Comparison of ENCODE assay signal across 9 mouse cellular contexts in the genomic region with DNA sequence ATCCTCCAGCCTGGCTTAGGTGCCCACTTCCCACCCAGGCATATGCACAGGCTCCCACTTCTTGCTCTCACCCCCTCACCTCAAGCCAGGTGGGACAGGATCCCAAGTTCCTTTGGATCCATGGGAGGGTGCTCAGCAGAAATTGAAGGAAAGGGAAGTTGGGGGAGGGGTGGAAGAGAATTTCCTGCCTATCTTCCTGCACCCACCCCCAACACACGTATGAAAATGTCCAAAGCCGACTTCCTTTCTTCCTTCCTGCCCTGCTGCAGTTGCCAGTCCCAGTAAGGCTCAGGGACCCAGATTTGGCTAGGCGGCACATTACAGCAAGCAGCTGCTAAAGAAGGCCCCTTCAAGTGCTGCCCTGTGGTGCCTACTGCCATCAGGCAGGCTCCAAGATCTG. TPM values are rescaled to one million over a fixed set of nuclear protein-coding genes. Genes with fewer than 3 reads are reported as not detected.
A peak's percentile ranks its signal among the peaks of the same experiment; 100 is the strongest.
DNase-seq lines count a peak whose midpoint lies in the region; ATAC-seq lines count a peak whose summit lies in the region.
"Had no signal": no experiment of that assay in that cellular context is flagged by ENCODE, and none has a peak within 500 bp of the region (broad histone marks: within the 10 kb centered on the region; RNA-seq: fewer than 3 reads in every experiment).

No protein-coding gene starts in this region.

- H3K4me1 ChIP-seq in liver, embryonic 15.5 days (replicated peaks), result peaks cover 8% of the 10 kb centered on the region
- H3K4me1 ChIP-seq in heart, embryonic 16.5 days (ENCODE audit: control insufficient read depth, insufficient read depth, low read length), result peaks cover 6% of the 10 kb centered on the region; the same call in 1 of the 2 replicates
- peaks cover 37% of the 10 kb centered on the region for H3K4me1 ChIP-seq in neural tube, embryonic 14.5 days (ENCODE audit: control insufficient read depth, insufficient read depth, low read length)

- peaks cover 66% of the 10 kb centered on the region for H3K27me3 ChIP-seq in liver, embryonic 15.5 days
- peaks cover 36% of the 10 kb centered on the region for H3K27me3 ChIP-seq in heart, embryonic 16.5 days (ENCODE audit: control insufficient read depth, insufficient read depth, low read length)
- H3K27me3 ChIP-seq in neural tube, embryonic 14.5 days (ENCODE audit: control insufficient read depth, insufficient read depth, low read length), result no peaks in the 10 kb centered on the region

- no peak for ATAC-seq in liver, embryonic 15.5 days (ENCODE audit: insufficient read depth)
- ATAC-seq in heart, embryonic 16.5 days (replicated peaks; ENCODE audit: extremely low read depth, insufficient read depth, low FRiP score), result no peak
- no peak for ATAC-seq in neural tube, embryonic 14.5 days (ENCODE audit: low read depth)

- H3K9ac ChIP-seq in liver, embryonic 15.5 days, result no peak overlapping the region
- 0 out of 2 replicates have a peak overlapping the region, but pooled peaks have one; percentile 22 for H3K9ac ChIP-seq in heart, embryonic 16.5 days (ENCODE audit: low read length)
- peak overlapping the region; percentile 99; the same call in 1 of the 2 replicates for H3K9ac ChIP-seq in neural tube, embryonic 14.5 days (replicated peaks; ENCODE audit: low read depth, low read length)

- WGBS in liver, embryonic 15.5 days (ENCODE audit: insufficient replicate concordance), result 5% methylated on average over 3 of the region's 3 CpGs
- WGBS in heart, embryonic 16.5 days, result 24% methylated on average over 3 of the region's 3 CpGs
- 32% methylated on average over 3 of the region's 3 CpGs for WGBS in neural tube, embryonic 14.5 days

- H3K4me3 ChIP-seq in liver, embryonic 15.5 days (replicated peaks), result no peak overlapping the region
- H3K4me3 ChIP-seq in heart, embryonic 16.5 days (ENCODE audit: low read length), result peak overlapping the region; percentile 64
- peak overlapping the region; percentile 90 for H3K4me3 ChIP-seq in neural tube, embryonic 14.5 days (ENCODE audit: low read depth, low read length)

- H3K27ac ChIP-seq in liver, embryonic 15.5 days (replicated peaks), result no peak overlapping the region
- peak overlapping the region; percentile 60 for H3K27ac ChIP-seq in heart, embryonic 16.5 days (ENCODE audit: low read length)
- peak overlapping the region; percentile 94; the same call in 1 of the 2 replicates for H3K27ac ChIP-seq in neural tube, embryonic 14.5 days (ENCODE audit: low read depth, low read length)

- DNase-seq in liver, result no peak
- peak; percentile 64 to 76 for DNase-seq in kidney, postnatal 25 days
- DNase-seq in frontal cortex, postnatal 14 days (ENCODE audit: low spot score in 2 of 2), result no peak
- no peak for DNase-seq in spleen, postnatal 10 days (ENCODE audit: low spot score in 2 of 2)
- no peak for DNase-seq in retina, embryonic 14.5 days (ENCODE audit: low spot score)
- DNase-seq: cerebellum, postnatal 36 days had no signal

- no peaks in the 10 kb centered on the region for H3K9me3 ChIP-seq in liver, embryonic 15.5 days (replicated peaks)
- no peaks in the 10 kb centered on the region for H3K9me3 ChIP-seq in heart, embryonic 16.5 days (replicated peaks; ENCODE audit: control insufficient read depth, low read length)
- H3K9me3 ChIP-seq in neural tube, embryonic 14.5 days (ENCODE audit: control insufficient read depth, low read length), result no peaks in the 10 kb centered on the region

- no peaks in the 10 kb centered on the region for H3K36me3 ChIP-seq in liver, embryonic 15.5 days (replicated peaks)
- no peaks in the 10 kb centered on the region for H3K36me3 ChIP-seq in heart, embryonic 16.5 days (ENCODE audit: control insufficient read depth, insufficient read depth)
- H3K36me3 ChIP-seq in neural tube, embryonic 14.5 days (ENCODE audit: control insufficient read depth, insufficient read depth, low read length), result no peaks in the 10 kb centered on the region

- H3K4me2 ChIP-seq in liver, embryonic 15.5 days, result 0 out of 2 replicates have a peak overlapping the region, but pooled peaks have one; percentile 1
- peak overlapping the region; percentile 86 for H3K4me2 ChIP-seq in heart, embryonic 16.5 days (ENCODE audit: low read depth, low read length)
- peak overlapping the region; percentile 85 for H3K4me2 ChIP-seq in neural tube, embryonic 14.5 days (ENCODE audit: low read depth, low read length)

RNA-seq across cellular contexts. Expression of gene Nova2, which starts 2.1 kb away (rescaled TPM):
- polyA plus RNA-seq in liver, embryonic 15.5 days (2015; fragmentation: Nextera tagmentation; extraction: Ambion mirVana), result 0.06 TPM in 2 replicates
- 0.64 and 0.82 TPM in 2 replicates for polyA plus RNA-seq in heart, embryonic 16.5 days (2015; fragmentation: Nextera tagmentation; extraction: Ambion mirVana)
- 17.1 and 18.4 TPM in 2 replicates for polyA plus RNA-seq in neural tube, embryonic 14.5 days (2014; fragmentation: Nextera tagmentation; extraction: Ambion mirVana)

RNA-seq across cellular contexts. Expression of gene Ccdc61, which starts 17.5 kb away (rescaled TPM):
- 8.4 and 11.1 TPM in 2 replicates for polyA plus RNA-seq in liver, embryonic 15.5 days (2015; fragmentation: Nextera tagmentation; extraction: Ambion mirVana)
- 21.7 and 23.7 TPM in 2 replicates for polyA plus RNA-seq in heart, embryonic 16.5 days (2015; fragmentation: Nextera tagmentation; extraction: Ambion mirVana)
- 17.6 and 20.2 TPM in 2 replicates for polyA plus RNA-seq in neural tube, embryonic 14.5 days (2014; fragmentation: Nextera tagmentation; extraction: Ambion mirVana)

RNA-seq across cellular contexts. Expression of gene Pglyrp1, which starts 56.6 kb away (rescaled TPM):
- polyA plus RNA-seq in liver, embryonic 15.5 days (2015; fragmentation: Nextera tagmentation; extraction: Ambion mirVana), result 69.3 and 73.4 TPM in 2 replicates
- 3.5 and 5.7 TPM in 2 replicates for polyA plus RNA-seq in heart, embryonic 16.5 days (2015; fragmentation: Nextera tagmentation; extraction: Ambion mirVana)
- 18.3 and 18.7 TPM in 2 replicates for polyA plus RNA-seq in neural tube, embryonic 14.5 days (2014; fragmentation: Nextera tagmentation; extraction: Ambion mirVana)

RNA-seq across cellular contexts. Expression of gene Nanos2, which starts 59.4 kb away (rescaled TPM):
- not detected in 2 replicates for polyA plus RNA-seq in liver, embryonic 15.5 days (2015; fragmentation: Nextera tagmentation; extraction: Ambion mirVana)
- not detected in 2 replicates for polyA plus RNA-seq in heart, embryonic 16.5 days (2015; fragmentation: Nextera tagmentation; extraction: Ambion mirVana)
- 0.84 and 1.1 TPM in 2 replicates for polyA plus RNA-seq in neural tube, embryonic 14.5 days (2014; fragmentation: Nextera tagmentation; extraction: Ambion mirVana)

Comparison
In these comparisons a context has a peak if more than half of its experiments do, and no peak if none do; other contexts are left out.
1. H3K4me2 ChIP-seq: peak in every context shown above with its lines; median percentile 86 in heart, embryonic 16.5 days; 85 in neural tube, embryonic 14.5 days; 1 in liver, embryonic 15.5 days.
2. DNase-seq: peak in kidney, postnatal 25 days (2 of 2); none in liver (single experiment), frontal cortex, postnatal 14 days (0 of 2), spleen, postnatal 10 days (0 of 2) and retina, embryonic 14.5 days (single experiment).